Mouse (Mus musculus): ENCODE results near the gene Kcnq4. TPM values are rescaled to one million over a fixed set of nuclear protein-coding genes. Genes with fewer than 3 reads are reported as not detected.

The Kcnq4 gene
- total RNA-seq, 2 experiments from 2014 or later, result 15.9 to 18.0 TPM

- no peak for DNase-seq
Observed at GRCm38 (mm10) chr4:120671046-120671445, 77.4 kb downstream of the Kcnq4 start.

- DNase-seq, result no peak
Observed at GRCm38 (mm10) chr4:120669585-120669984, 78.8 kb downstream of the Kcnq4 start.

- peak; percentile 29 for DNase-seq
Observed at GRCm38 (mm10) chr4:120668551-120668950, 79.9 kb downstream of the Kcnq4 start.

- DNase-seq, result no peak
Observed at GRCm38 (mm10) chr4:120667555-120667954, 80.9 kb downstream of the Kcnq4 start.

GRCm38 (mm10) chr4:120667045-120667501, 81.3 kb downstream of the Kcnq4 start:
- DNase-seq, result peak; percentile 72

GRCm38 (mm10) chr4:120666358-120667024, 81.9 kb downstream of the Kcnq4 start, which contains the start of gene Cited4:
Cited4 (plus strand) TSS chr4:120666572.
- DNase-seq, result peak; percentile 85

GRCm38 (mm10) chr4:120665782-120666181, 82.6 kb downstream of the Kcnq4 start:
- DNase-seq, result no peak

GRCm38 (mm10) chr4:120665144-120665700, 83.2 kb downstream of the Kcnq4 start:
- no peak for DNase-seq

- no peak for DNase-seq
Observed at GRCm38 (mm10) chr4:120664601-120665000, 83.8 kb downstream of the Kcnq4 start.

- DNase-seq, result no peak
Observed at GRCm38 (mm10) chr4:120660485-120660884, 87.9 kb downstream of the Kcnq4 start.

GRCm38 (mm10) chr4:120655898-120656297, 92.5 kb downstream of the Kcnq4 start:
- DNase-seq, result no peak

GRCm38 (mm10) chr4:120650208-120650592, 98.2 kb downstream of the Kcnq4 start:
- no peak for DNase-seq

- no peak for DNase-seq
Observed at GRCm38 (mm10) chr4:120649369-120650207, 98.8 kb downstream of the Kcnq4 start.

Small RNA genes lying within 50 kb of the gene (microRNA-seq; reads per million reads assigned to microRNA genes)
- gene Mir30c-1 (ENCODE audit: borderline replicate concordance in 2 of 2) (114 to 121 reads per million in 2 experiments), gene Mir30e (ENCODE audit: borderline replicate concordance in 2 of 2) (0 reads per million in 2 experiments), gene Mir30f (ENCODE audit: borderline replicate concordance in 2 of 2) (0 reads per million in 2 experiments)

Other genes starting within 250 kb of the Kcnq4 start
- not detected for gene Slfnl1, start 216.4 kb downstream of the Kcnq4 start, total RNA-seq (2021)
- 10 to 100 TPM; 13.3 to 14.8 TPM for gene Ctps, start 178.3 kb downstream of the Kcnq4 start, total RNA-seq (2021)
- not detected for gene Gm8439, start 159.9 kb downstream of the Kcnq4 start, total RNA-seq (2021)
- 10 to 100 TPM; 15.0 to 32.1 TPM for gene Cited4, start 82.0 kb downstream of the Kcnq4 start, total RNA-seq (2021)
- gene Nfyc, start 83.0 kb upstream of the Kcnq4 start, total RNA-seq (2021), result 10 to 100 TPM; 39.3 to 43.5 TPM
- under 1 TPM in 1 of 2 experiments, not detected in 1; 0.03 TPM for gene Rims3, start 106.2 kb upstream of the Kcnq4 start, total RNA-seq (2021)
- gene Exo5, start 176.4 kb upstream of the Kcnq4 start, total RNA-seq (2021), result 1 to 10 TPM; 1.5 to 2.2 TPM
- gene Zfp69, start 203.1 kb upstream of the Kcnq4 start, total RNA-seq (2021), result under 1 TPM; 0.38 to 0.48 TPM

All from gastrocnemius, postnatal 25 days (tissue).